Mouse (Mus musculus): ENCODE measurements around the gene Wwtr1.

Wwtr1 gene

DNA sequence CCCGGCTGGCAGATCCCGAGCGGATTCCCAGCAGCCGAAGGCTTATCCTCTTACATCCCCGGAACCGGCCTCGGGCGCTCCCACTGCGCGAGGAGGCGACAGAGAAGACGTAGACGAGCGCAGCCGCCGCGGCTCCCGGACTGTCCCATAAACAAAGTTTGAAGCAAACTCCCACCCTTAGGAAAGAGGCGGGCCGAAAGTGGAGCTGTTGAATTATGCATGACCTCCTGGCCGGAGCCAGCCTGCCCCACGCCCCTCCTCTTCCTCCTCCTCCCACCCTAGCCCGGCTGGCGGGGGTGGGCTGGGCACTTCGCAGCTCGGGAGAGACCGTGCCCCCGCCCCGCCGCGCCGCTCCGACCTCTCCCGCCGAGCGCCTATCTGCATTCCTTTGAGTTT is at the start of gene Wwtr1:
Gene Wwtr1 (minus strand): TSS at position 251 of the 396 bp plus-strand sequence.
- peak; percentile 90 for DNase-seq (ENCODE audit: extremely low spot score, low spot score)

DNA sequence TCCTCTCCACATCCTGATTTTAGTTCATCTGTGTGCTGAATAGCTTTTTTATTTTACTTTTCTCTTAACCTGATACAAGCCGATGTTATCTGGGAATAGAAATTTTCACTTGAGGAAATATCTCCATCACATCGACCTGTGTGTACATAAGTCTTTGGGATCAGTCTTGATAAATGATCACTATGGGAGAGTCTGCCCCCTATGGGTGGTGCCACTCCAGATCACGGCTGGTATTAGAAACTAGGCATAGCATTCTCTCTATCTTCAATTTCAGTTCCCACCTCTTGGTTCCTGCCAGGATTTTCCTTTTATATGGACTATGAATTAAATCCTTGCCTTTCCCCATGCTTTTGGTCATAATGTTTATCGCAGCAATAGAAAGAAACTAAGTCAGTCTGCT is 44.0 kb upstream of the Wwtr1 start:
- DNase-seq (ENCODE audit: extremely low spot score, low spot score): no peak

DNA sequence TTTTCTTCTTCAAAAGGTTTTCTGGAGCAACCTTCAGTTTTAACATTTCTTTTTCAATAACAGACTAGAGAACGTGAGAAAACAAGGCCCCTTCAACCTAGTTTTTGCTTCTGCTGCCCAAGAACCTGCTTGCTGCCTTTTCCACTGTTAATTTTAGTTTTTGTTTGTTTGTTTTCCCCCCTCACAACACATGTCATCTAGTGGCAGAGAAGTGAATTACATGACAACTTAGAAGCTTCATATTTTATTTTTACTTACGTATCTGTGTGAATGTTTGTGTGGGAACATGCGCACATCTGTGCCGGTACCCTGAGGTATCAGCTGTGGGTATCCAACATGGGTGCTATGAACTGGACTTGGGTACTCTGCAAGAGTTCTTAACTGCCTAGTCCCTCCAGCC is 39.9 kb upstream of the Wwtr1 start:
- DNase-seq (ENCODE audit: extremely low spot score, low spot score): no peak

DNA sequence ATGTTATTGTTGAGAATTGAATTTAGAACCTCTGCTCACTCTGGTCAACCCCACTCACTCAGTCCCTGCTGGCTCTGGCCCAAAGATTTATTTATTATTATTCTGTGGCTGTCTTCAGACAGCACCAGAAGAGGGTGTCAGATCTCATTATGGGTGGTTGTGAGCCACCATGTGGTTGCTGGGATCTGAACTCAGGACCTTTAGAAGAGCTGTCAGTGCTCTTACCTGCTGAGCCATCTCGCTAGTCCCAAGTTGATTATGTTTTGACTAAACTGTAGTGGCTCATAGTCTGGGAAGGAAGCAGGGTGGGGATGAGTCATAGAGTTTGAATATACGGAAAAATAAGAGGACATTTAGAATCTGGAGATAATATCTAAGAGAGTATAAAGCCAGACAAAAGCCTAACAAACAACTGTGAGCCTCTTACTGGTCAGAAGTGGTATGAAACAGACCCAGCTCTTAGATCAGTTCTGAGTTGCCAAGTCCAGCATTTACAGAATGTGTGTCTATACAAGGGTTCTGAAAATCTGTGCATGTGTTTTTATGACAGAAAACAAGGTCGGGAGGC is 36.8 kb upstream of the Wwtr1 start:
- no peak for DNase-seq (ENCODE audit: extremely low spot score, low spot score)

DNA sequence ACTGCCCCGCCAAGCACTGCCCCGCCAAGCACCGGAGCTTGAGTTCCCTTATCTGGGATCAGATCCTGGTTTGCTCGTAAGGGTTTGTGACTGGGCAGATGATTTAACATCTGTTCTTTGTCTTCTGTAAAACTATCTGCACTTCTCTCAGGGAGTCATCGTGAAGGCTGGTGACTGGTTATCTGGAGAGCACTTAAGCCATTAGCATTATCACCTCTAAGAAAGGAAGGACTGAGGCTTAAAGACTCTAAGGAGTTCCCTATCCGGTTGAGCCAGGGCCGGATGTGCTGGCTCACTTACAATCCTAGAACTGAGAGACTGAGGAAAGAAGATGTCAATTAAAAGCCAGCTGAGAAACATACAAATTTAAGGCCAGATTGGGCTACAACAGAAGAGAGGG is 36.1 kb upstream of the Wwtr1 start:
- no peak for DNase-seq (ENCODE audit: extremely low spot score, low spot score)

DNA sequence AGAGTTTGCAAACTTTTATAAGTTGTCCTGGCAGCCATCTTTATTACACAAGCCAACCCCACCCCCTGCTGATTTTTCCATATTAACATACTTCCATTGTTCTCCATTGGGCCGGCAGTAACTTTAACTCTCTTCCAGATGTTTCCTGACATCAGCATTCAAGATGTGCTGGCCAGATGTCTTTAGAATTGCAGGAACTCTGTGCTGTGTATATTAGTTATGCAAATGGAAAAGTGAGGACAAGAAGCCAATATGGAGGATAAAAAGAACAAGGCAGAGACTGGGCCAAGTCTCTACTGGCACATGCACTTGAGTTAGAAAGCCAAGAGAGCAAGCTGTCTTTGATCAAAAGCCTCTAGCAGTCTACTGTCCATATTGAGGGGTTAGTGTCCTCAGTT is 28.9 kb upstream of the Wwtr1 start:
- DNase-seq (ENCODE audit: extremely low spot score, low spot score): no peak

DNA sequence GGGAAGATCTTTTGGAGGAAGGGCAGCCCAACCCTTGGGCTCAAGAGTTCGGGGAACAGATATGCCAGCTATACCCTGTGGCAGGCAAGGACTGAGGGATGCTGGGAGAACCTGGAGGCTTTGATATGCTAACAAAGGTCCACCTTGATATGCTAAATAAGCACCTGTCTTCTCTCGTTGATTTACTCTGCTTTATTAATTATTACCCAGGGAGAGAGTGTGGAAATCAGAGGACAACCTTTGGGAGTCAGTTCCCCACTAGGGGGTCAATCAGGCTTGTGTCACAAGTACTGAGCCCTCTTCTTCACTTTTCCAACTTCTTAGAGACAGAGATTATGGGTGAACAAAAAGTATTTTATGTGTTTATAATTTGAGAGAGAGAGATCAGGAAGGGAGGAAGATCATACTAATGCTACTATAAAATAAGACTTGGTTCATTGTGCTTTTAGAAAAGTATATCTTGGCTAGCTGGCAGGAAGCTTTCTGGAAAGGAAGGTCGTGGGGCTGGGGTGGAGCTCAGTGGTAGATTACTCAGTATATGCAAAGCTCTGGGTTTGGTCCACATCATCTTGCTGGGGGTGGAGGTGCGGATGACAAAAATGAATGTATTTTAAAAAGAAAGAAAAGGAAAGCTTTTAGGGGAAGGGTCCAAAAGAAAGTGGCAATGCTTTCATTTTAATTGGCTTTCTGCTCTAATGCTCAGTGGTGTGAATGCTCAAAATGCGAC is 28.3 kb upstream of the Wwtr1 start:
- no peak for DNase-seq (ENCODE audit: extremely low spot score, low spot score)

DNA sequence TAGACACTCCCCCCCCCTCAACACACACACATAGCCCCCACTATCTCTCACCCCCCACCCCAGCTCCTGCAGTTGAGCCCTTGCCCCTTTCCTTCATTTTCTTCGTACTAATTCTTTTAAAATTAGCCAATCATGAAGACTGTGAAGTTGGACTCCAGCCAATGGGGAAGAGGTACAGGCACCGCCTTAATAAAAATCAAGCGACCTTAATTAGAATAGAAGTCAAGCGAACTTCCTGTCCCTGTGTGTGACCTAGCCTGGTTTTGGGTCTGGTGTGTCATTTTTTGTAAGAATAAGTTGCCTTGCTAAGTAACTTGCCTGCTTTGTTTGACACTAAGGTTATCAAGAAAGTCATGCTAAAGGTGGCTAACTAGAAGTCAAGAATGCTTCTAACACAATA is 26.9 kb upstream of the Wwtr1 start:
- DNase-seq (ENCODE audit: extremely low spot score, low spot score): no peak

DNA sequence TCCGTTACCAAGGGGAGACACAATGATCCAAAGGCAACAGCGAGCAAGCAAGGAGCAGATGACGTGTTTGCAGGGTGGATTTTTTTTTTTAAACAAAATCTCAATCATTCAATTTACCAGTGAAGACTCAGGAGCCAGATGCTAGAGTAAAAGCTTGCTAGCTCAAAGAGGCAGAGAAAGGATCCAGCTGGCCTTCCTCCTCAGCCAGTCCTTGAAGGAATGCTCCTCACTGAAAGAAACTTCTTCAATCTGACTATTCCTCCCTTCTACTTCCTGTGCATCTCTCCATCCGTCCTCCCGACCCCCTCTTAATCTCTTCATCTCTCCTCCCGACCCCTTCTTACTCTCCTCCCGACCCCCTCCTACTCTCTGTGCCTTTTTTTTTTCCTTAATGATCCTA is 20.9 kb upstream of the Wwtr1 start:
- no peak for DNase-seq (ENCODE audit: extremely low spot score, low spot score)

DNA sequence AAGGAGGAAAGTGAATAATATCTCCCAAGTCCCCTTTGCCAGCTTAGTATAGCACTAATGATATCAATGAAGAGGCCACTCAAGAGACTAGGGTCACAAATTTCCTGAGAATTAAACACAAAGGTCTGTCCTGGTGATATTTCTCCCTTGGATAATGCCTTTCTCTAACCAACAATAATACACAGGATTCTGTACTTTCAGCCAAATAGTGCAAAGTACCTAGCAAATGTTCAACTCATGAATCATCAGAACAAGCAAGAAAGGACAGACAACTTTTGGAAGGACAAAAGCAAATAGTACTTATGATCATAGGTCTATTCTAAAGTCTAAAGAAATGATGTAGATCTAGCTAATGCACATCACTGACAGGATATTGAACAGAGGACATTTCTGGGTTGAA is 19.8 kb upstream of the Wwtr1 start:
- DNase-seq (ENCODE audit: extremely low spot score, low spot score): no peak

DNA sequence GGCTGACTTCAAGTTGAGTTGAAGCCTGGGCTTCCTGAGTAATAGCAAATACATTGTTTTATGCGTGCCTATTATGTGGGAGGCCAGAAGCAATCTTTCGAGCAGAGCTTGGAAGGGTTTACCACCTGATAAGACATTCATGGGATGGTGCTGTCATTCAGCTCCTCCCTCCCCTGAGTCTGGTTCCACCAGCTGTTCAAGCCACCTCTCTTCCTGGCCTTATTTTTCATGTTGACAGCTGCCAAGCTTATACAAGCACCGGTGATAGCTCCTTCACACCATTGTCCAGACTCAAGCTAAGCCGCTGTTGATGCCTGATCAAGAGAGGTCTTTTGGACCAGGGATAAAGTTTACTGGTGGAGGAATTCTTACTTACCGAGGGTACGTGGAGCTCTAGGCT is 10.3 kb upstream of the Wwtr1 start:
- DNase-seq (ENCODE audit: extremely low spot score, low spot score): no peak

DNA sequence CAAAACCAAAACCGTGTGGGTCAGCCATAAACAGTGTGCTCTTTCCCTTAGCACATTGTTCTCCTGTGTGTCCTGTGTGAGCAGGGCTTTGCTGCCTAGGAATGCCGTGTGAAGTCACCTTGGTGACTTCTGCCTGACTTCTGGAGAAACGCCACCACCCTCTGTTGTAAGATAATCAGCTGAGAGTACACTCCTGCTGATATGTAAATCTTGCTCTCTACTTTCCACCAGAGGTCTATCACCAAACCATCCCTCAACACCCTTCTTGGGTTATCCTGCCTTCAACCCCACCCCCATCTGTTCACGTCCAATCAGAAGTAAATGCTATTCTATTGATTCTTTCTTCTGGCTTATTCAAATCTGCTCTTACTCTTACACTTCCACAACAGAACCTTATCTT is 7.8 kb upstream of the Wwtr1 start:
- DNase-seq (ENCODE audit: extremely low spot score, low spot score): no peak

DNA sequence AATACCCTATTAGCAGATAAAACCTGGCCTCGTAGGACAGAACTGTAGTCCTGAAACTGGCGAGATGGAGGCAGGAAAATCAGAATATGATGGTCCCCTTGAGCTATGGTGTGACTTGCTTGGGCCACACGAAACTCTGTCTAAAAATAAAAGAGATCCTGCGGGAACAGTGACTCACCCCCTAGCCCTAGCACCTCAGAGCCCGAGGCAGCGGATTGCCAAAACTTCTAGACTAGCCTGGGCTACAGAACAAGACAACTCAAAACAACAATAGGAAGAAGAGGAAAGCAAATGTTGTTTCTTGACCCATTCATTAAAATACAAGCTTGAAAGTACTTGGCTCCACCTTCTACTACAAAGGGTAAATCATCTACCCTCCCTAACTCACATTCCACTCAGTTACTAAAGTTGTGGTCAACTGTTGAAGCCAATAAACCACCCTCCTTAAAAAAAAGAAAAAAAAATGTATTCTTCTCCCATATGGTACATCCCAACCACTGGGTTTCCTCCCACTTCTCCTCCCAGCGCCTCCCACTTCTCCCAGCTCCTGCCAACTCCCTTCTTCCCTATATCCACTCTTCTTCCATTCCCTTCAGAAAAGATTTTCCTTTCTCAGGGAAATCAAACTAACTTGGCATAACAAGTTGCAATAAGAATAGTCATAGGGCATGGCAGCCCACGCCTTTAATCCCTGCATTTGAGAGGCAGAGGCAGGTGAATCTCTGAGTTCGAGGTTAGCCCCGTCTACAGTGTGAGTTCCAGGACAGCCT is 4.9 kb upstream of the Wwtr1 start:
- DNase-seq (ENCODE audit: extremely low spot score, low spot score): no peak

DNA sequence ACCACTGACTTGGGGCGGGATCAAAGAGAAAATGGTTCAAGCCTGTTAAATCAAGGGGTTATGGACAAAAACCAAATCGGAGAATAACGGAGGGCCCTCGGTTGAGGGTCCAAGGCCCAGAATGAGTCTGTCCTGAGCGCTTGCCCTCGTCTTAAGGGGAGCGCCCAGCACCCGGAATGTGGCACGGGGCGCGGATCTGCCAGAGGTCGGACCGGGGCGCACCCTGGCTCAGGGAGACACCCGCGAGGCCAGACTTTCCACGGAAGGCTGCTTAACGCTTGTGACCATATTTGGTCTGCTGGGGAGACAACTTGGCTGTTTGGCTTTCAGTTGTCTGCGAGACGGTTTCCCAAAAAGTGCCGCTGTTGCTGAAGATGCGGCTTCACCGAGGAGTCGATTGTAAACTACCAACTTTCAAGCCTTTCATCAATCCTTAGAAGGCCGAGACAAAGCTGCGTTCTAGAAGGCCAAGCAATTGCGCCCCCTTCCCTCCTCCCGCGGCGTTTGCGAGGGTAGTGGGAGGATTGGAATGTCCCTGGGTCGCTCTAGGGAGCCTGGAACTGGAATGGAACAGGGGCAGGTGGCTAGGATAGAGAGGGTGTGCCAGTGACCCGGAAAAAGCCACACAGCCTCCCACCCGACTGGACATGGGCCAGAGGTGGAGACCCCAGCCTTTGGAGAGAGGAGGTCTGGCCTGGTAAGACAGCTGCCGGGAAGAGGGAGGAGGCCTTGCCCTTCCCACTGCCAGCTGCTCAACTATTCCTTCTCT is 530 bp upstream of the Wwtr1 start:
- peak; percentile 78 for DNase-seq (ENCODE audit: extremely low spot score, low spot score)

DNA sequence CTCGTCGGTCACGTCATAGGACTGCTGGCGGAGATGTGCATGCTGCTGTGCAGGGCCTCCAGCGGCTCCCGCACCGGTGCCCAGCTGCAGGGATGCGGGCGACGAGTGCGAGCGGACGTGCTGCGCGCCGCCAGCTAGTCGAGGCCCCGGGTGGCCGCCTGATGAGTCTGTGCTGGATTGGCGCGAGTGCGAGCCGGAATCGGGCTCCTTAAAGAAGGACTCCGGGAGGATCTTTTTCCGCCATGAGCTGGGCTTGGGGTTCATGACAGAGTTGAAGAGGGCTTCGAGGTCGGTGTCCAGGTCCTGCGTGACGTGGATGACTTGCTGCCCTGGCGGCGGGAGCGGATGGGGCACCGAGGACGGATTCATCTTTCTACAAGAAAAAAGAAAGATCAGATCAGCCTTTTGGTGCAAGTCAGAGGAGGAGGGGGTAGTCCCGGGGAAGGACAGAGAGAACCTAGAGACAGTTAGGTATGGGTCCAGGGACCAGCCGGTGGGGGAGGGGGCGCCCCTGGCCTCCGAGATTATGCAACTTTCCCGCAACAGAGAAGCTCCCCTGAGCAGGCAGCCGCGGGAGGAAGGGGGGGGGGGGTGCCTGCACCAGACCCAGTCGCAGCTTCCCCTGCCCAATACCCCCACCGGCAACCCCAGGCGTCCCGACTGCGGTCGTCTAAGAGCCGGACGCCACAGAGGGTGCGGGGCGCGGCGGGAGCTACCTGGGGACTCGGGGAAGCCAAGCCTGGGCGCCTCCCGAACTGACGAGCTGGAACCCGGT is 638 bp downstream of the Wwtr1 start:
- peak; percentile 72 for DNase-seq (ENCODE audit: extremely low spot score, low spot score)

DNA sequence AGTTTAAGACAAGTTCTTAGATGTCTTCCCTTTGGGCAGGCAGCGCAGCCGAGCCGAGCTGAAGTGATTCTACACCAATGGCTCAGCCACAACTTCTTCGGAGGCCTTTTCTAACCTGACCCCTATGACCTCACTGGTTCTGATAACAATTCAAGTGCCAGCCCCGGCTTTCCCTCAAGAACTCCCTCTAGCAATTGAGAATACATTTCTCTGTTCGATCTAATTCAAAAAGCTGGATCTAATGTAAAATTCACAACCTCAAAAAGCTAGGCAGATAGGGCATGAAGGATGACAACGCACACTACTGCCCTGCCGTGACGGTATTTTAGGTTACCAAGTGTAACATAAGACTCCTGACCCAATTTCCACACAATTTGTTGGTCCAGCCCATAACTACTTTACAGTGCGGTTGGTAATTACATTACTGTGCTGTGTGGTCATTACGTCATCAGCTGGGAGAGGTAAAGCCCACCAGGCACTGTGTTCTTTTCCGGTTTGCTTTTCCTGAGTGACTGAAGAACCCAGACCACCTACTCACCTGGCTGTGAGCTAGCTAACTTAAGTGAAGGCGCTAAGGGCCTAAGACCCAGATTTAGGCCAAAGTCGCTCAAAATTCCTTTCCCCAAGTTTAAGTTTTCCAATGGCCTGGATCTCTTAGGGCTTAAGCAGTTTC is 1.7 kb downstream of the Wwtr1 start:
- DNase-seq (ENCODE audit: extremely low spot score, low spot score): peak; percentile 22

DNA sequence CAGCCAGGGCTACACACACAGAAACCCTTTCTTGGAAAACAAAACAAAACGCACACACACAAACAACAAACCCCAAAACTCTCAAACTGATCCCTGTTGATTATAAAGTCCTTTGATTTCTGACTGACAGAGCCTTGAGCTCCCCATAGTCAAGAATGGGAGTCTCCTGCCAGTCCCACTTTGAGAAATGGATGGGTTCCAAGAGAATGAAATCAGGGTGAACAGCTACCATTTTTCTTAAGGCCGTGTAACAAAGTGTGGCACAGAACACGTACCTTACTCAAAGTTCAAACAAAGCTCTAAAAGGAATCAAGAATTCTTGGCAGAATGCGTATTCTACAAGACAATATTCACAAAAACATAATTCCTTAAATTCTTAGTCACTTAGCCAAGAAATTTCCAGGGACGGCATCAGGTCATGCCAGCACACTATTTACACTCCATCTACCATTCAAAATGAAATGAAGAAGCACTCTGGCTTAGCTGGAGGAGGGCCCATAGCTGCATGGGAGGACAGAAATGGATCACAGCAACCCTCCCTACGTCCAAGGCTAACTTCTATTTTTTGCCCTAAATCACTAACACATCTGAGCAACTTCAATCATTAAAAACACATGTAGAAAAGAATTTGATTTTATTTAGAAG is 3.3 kb downstream of the Wwtr1 start:
- no peak for DNase-seq (ENCODE audit: extremely low spot score, low spot score)

DNA sequence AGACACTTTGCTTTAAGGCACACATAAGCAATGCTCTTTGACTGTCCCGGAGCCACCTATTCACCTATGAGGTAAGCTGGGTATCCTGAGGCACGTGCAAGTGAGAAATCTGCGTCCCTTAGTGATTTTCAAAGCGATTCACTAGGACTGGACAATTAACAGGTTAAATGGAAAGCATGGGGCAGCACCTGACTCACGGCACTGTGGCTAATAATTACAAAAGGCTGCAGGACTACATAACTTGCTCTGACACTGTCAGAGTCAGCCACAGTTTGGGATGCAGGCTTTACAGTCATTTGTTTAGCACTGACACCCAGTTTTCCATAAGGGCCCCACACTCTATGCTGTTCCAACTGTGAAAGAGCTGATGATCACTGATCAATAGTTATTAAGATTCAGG is 9.1 kb downstream of the Wwtr1 start:
- no peak for DNase-seq (ENCODE audit: extremely low spot score, low spot score)

DNA sequence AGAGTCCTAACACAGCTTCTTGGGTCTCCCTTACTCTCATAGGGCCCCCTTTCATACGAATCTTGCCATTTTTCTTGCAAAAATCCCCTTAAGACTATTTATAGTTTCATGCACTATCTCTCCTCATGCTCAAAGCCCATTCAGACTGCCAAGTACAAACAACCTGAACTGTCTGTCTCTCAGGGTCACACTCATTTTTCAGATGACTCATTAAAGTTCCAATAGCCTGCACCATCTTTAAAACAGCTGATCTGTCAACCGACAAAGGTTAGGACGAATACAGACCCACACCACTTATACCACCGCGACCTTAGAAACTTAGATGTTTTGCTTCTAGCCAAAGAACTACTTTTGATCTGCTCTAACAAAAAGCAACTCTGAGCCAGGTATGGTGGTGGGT is 12.1 kb downstream of the Wwtr1 start:
- DNase-seq (ENCODE audit: extremely low spot score, low spot score): no peak

DNA sequence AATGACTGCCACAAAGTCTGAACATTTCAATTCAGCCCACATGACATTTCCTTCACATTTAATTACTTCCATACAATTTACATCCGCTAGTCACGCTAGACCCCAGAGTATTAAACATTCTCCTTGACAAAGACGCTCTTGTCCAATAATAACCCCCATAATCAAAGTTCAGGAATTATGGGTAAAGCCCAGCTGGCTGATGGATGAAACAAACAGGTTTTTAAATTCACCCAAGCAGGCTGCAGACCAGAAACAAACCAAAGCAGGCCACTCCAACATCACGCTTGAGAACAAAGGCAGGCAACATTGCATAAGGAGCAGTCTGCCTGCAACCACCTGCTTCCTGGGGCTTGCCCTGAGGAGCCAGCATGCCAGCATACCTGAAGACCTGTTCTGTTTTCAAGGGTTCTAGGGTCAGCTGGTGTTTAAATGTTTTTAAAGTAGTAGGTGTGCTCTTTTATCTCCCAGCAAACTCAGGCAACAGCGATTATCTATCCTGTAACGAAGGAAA is 12.7 kb downstream of the Wwtr1 start:
- no peak for DNase-seq (ENCODE audit: extremely low spot score, low spot score)

All from neural tube, embryonic 10.5 days (tissue).